Mouse (Mus musculus) T-helper 17 cell (primary cell): ENCODE data around the gene Lsg1.

Source experiments
- in situ Hi-C, 2 experiments: fragments of 300-600 bp; cut with MboI, MseI; formaldehyde crosslinking; loops; 1 replicate in 1 of 2; 2 replicates in 1 of 2; pipeline ENCODE4 v1.15.1; 2025; ENCODE audit warnings: high pct_unique_total_duplicates in 2 of 2

The Lsg1 gene

DNA sequence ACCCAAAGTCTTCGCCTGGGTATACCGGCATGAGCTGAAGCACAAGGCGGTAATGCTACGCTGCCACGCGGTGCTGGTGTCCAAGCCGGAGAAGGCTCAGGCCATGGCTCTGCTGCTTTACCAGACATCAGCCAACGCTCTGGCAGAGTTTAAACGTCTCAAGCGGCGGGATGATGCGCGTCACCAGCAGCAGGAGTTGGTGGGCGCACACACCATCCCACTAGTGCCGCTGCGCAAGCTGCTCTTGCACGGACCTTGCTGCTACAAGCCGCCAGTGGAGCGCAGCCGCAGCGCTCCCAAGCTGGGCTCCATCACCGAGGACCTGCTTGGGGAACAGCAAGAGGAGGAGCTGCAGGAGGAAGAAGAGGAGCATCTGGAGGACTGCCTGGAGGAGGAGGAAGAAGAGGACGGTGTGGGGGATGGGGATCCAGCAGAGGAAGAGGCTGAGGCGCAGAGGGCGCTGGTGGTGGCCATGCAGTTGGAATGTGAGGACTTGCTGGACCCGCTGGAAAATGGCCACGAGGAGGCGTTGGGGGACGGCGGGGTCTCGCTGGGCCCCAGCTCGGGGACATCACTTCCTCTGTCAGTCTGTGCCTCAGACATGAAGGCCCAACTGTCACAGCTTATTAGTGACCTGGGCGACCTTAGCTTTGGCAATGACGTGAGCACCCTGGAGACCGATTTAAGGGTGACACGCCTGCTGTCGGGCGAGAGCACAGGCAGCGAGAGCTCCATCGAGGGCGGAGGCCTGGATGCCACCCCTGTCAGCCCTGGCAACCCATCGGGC, 13.8 kb upstream of the Lsg1 start:
- in situ Hi-C loops: loop anchor here (5.0 kb wide), 3 partner anchors 51 to 751 kb away; no protein-coding TSS in a partner anchor

DNA sequence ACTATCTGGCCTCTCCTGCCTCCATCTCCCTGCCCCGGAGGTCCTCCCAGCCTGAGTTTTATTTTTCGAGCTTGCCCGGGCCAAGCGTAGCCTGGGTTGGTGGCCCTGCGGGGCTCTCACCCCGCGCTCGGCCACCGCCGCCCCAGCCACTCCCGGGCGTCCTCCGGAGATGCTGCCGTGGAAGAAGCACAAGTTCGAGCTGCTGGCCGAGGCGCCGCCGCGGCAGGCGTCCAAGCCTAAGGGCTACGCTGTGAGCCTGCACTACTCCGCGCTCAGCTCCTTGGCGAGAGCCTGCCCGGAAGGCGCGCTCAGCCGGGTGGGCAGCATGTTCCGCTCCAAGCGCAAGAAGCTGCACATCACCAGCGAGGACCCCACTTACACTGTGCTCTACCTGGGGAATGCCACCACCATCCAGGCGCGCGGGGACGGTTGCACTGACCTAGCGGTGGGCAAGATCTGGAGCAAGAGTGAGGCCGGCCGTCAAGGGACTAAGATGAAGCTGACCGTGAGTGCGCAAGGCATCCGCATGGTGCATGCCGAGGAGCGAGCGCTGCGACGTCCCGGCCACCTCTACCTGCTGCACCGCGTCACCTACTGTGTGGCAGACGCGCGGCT, 13.1 kb upstream of the Lsg1 start:
- in situ Hi-C loops: loop anchor here (5.0 kb wide), 3 partner anchors 52 to 752 kb away; no protein-coding TSS in a partner anchor

DNA sequence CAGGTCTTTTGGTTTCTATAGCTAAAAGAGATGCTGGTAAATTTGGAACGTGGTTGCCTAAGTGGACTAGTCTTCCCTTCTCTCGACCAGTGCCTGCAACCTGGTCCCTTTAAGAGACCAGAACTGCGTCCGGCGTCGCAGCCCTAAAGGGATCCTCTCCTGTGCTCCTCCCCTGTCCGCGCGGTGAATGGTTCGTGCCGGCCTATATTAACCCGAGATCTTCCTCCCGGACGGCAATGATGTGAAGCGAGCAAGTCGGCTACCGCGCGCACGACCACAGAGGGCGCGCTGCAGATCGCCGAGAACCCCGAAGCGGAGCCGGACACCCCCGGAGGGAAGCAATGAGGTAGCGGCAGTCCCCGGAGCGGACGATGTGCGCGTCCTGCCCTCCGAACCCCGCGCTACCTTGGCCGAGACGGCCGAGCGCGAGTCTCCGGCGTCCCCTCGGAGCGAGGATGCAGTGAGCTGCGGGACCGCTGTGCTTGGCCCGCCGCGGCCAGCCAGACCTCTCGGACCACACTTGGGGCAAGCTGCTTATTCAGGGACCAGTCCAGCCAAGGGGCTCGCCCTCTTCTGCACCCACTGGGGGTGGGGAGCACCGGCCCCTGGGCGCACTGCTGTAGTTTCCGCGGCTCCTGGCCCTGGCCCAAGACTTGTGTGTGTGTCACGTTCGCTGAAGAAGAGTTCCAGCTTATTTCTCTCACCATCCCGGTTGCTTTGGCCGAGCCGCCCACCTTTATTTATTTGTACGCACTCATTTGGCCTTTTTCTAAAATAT, 12.3 kb upstream of the Lsg1 start, which contains the start of gene Fam43a:
Fam43a (plus strand) TSS at position 233 of the 778 bp plus-strand sequence.
- in situ Hi-C loops: loop anchor here (5.0 to 10.0 kb wide), 6 partner anchors 53 to 753 kb away; no protein-coding TSS in a partner anchor

DNA sequence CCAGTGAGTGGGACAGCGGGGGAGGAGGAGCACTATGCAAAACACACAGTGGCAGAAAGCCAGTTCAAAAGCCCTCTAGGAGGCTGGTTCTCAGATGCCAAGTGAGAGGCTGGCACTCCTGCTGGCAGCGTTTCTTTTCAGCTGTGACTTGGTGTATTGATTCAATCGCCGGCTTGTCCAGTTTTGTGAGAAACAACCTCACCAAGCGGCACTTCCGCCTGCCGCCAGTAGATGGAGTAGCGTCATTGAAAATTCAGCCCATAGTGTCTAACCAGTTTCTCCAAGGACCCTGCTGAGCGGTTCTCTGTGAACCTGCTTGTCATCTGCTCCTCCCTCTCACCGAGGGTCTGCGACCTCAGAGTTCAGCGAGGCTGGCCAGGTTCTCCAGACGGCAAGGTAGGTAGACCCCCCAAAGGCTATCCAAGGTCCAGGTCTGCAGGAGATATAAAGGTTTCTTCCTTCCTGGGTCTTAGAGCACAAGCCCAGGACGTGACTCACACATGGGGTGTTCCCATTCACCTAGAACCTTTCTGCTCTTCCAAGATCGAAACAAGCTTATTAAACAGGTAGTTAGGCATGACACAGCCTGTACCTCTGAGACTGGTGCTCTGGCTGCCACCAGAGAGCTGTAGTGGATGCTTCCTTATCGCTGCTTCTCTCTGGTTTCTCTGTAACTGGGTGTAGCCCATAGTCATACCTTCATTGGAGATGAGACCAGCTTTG, 9.7 kb upstream of the Lsg1 start:
- in situ Hi-C loops: loop anchor here in 1 of 2 experiments (5.0 to 10.0 kb wide), 3 partner anchors 75 to 390 kb away; no protein-coding TSS in a partner anchor

DNA sequence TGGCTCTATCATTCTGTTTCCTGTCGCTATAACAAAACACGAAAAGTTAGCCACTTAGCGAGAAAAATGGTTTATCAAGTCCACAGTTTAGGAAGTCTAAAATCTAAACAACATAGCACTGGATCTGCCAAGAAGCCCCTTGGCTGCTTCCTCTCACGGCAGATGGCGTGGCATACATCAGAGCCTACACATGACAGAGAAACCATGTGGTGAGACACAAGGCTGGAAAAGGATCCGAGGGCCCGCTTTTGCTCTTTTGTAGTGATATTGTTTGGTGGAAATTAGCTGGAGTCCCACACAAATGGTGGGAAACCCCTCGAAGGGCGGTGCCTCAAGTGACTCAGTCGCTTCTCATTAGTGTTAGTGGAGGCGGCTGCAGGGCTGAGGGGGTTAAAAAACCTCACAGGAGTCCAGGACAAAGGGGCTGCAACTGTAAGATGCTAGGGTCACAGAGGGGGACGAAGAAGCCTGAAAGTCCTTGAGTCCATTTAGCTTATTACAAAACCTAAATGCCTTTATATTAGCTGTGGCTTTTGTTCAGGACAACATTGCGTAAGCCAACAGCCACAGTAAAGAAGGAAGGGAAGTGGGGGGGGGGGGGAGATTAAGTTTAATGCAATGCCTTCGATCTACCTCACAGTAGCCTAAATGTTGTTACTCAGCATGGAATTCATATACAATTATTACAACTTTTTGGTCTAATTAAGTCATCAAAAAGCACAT, 8.6 kb upstream of the Lsg1 start:
- in situ Hi-C loops: loop anchor here in 1 of 2 experiments (5.0 to 10.0 kb wide), 3 partner anchors 76 to 391 kb away; no protein-coding TSS in a partner anchor

DNA sequence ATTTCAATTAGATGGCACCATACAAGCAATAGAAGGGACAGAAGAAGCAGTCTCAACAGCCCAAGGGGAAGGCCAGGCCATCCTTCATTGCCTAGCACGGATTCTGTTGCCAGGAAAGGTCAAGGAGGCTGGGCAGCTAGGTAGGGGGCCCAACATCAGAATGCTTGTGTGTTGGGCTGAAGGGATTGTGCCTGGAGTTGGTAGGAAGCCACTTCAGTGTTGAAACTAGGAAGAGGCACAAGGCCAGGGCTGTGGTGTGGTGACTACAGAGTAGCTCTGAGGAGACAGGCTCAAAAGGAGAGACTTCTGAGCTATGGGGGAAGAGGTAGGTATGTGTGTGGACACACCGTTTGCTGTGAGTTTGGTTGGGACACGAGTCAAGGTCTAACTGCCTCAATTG, 8.0 kb upstream of the Lsg1 start:
- in situ Hi-C loops: loop anchor here in 1 of 2 experiments (5.0 to 10.0 kb wide), 3 partner anchors 77 to 392 kb away; no protein-coding TSS in a partner anchor

DNA sequence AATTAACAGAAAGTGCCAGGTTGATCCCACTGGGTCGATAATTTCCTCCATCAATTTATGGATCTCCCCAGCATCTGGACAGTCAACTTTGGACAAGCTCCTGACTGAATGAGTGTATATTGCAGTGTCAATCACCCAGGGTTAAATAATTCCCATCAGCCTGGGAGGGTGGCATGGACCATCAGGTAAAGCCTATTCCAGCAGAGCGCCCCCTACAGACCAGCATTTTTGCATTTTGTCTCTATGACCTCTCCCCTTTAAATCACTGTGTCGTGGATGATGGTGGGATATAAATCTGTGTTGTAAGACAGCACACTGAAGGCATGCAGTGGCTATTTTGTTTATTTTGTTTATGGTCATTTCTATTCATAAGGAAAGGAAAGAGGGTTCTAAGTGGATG, 4.6 kb upstream of the Lsg1 start:
- in situ Hi-C loops: loop anchor here (5.0 to 10.0 kb wide), 3 partner anchors 283 to 480 kb away; no protein-coding TSS in a partner anchor

DNA sequence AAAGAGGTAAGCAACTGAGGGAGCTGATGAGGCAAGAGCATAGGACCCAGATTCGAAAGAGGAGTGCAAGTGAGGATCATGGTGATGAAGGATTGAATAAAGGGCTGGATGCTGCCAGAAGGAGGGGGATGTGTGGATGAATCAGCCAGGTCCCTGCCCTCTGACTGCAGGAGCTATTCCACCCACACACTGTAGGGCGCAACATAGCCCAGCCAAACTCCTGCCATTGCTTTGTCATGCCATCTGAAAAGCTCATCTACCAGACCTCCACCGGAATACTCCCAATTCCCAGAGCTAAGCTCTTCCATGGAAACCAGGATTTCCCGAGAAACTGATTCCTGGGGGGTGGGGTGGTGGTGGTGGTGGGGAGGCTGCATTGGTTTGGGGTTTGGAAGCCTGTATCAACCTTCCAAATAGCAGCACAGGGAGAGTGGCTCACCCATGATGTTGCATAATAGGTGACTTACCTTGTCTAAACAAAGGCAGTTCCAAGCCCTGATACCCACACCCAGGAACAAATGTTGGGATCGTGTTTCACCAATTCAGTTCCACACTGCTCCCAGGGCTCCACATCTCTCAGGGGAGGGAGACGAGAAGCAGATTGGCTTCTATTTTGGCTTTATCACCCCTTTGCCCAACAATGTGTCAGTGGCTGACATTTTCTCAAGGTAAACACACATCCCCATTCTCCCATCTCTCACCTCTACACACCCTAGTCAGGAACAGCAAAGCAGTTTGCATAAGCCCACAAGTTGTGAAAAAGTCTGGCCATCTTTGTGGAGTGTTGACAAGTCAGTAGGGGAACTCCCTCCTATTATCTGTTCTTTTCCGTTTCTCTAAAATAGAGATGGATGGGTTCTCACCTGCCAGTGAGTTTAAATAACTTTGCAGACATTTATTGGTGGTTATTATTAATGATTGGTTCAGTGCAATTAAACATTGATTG, 3.1 kb upstream of the Lsg1 start:
- in situ Hi-C loops: loop anchor here (5.0 to 10.0 kb wide), 3 partner anchors 284 to 482 kb away; no protein-coding TSS in a partner anchor

DNA sequence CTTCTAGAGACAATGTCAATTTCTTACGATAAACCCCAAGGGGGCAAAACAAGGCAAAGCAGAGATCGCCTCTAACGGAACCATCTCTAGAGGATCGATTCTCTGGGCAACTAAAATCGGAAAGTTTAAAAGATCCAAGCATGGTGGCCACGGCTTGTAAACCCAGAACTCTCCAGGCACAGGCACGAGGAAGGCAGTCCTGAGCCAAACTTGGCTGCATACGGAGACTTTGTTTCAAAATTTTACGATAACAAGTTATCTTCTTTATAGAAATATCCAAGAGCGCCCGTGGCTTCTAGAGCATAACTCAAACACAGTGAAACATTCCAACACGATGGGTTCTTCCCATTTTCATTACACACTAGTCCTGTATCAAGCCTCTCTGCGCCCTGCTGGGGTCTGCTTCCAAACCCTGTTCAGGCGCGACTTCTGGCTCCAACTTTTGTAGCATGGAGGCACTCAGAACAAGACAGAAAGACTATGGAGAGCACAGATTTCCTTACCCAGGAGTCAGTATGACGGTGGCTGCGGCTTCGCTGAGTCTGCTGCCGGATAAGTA, 378 bp downstream of the Lsg1 start:
- in situ Hi-C loops: loop anchor here in 1 of 2 experiments (10.0 kb wide), 1 partner anchor 838 kb away; the partner anchor contains the start of gene Bdh1

DNA sequence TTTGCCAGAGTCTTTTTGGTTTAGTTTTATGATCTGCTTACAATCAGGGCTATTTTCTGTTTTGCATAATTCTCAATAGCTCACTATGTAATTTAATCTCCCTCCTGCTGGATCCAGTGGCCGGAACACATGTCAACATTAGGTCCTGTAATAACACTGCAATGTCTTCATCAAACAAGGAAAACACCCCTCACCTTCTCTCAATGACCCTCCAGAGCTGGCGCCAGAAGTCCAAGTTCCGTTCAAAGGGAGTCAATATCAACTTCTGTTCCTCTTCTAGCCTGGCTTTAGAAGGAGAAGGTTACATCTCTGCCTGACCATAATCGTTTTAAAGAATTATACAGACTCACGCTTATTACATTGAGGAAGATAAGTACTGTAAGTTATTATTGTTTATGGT, 6.6 kb downstream of the Lsg1 start:
- in situ Hi-C loops: loop anchor here in 1 of 2 experiments (10.0 kb wide), 1 partner anchor 844 kb away; the partner anchor contains the start of gene Bdh1

DNA sequence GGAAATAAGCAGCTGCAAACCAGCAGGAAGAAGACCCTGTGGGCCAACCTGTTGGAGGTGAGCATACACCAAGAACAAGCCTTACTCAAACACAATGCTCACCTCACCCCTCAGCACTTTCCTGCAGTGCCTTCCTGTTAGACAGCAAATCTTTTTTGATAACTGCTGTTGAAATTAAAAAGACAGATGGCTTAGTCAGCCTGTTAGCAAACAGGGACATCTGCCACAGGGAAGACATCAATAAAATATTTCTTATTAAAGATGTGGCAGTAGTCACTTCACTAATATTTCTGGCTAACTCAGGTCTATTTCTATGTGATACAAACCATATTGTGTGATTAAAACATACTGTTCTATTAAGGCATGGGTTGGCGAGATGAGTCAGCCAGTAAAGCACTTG, 11.0 kb downstream of the Lsg1 start:
- in situ Hi-C loops: no loop called here

DNA sequence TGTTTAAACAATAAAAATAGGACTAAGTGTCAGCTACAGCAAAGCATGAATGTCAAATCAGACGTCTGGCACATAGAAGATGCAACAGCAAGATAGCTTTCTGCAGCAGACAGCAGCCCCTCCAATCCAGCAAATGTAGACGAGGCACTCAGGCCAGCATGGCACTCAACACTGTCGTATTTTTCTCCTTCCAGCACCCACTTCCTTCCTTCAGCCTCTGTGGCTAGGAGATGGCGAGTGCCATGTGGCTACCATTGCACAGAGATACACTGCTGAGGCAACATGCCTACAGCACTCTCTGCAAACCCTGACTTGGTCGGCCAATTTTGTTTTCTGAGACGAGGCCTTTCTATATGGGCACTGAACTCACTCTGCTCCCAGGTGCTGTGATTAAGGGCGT, 11.6 kb downstream of the Lsg1 start:
- in situ Hi-C loops: no loop called here

DNA sequence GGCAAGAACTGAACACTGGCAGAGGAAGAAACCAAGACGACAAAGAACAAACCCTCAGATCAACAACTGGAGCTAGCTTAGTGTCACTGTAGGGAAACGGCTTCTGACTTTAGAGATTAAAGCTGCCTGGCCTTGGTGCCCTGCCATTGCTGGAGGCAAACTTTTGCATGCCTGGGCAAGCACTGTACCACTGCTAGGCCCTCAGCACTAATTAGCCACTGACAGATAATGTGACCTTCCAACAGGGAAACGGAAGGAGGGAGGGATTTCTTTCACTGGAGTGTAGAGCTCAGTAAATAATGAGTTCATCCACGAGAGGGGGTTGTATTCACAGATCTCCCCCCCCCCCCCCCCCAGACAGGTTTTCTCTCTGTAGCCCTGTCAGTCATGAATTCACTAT, 15.2 kb downstream of the Lsg1 start:
- in situ Hi-C loops: no loop called here

DNA sequence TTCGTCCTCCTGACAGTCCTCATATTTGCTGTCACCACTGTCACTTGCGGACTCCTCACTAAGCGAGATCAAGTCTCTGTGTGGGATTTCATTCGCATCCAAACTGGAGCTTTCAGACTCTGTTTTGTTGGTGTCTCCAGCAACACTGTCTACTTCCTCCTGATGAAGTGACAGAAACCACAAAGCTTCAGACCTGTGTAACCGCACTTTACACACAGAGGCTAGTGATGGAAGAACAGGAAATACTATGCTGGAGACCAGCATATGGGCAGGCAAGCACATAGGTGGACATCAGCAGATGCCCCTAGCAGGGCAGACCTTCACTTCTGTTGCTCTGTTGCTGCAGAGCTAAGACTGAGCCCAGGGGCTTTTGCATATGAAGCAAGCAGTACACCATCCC, 16.0 kb downstream of the Lsg1 start:
- in situ Hi-C loops: no loop called here

DNA sequence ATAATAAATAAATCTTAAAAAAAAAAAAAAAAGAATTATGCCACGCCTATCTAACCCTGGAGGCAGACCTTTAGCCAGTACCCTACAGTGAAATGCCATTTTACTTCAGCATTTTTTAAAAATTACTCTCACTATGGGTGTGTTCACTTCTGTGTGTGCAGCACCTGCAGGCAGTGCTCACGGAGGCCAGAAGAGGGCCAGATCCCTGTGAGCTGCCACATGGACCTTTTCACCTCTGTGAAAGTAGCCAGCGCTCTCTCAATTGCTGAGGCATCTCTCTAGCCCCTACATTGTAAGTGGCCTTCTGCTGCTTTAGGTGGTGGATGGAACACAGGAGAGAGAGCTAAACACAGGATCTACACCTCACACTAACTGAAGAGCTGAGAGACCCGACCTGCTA, 17.2 kb downstream of the Lsg1 start:
- in situ Hi-C loops: no loop called here

DNA sequence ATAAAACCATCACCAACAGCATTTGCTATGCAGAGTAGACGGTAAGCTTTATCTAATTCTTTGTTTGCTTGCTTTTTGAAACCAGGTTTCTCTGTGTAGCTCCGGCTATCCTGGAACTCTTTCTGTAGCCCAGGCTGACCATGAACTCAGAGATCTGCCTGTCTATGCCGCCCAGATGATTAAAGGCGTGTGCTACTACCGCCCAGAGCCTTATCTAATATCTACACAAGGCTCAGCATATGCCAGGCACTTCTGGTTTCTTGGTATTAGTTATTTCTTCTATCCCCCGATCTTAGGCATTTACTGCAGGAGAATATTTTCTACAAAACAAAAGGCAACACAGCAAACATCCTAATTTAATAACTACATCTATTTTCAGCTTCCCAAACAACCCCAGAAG, 21.8 kb downstream of the Lsg1 start:
- in situ Hi-C loops: no loop called here

DNA sequence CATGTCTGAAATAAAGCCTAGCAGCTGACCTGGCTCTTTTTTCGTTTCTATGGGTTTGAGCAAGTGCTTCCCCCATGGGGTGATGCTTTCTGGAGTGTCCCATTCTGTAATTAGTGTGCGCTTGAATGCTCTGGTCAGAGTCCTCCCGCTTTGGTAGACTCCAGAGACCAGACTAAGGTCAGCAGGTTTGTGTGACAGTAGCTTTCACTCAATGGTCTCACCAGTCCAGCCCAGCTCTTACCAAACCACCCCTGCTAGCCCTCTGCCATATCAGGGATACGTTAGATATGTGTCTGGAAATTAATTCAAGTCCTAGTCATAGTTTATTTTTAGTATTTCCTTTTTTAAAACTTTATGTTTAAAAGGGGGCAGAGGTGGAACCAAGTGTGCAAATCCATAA, 26.8 kb downstream of the Lsg1 start:
- in situ Hi-C loops: no loop called here

DNA sequence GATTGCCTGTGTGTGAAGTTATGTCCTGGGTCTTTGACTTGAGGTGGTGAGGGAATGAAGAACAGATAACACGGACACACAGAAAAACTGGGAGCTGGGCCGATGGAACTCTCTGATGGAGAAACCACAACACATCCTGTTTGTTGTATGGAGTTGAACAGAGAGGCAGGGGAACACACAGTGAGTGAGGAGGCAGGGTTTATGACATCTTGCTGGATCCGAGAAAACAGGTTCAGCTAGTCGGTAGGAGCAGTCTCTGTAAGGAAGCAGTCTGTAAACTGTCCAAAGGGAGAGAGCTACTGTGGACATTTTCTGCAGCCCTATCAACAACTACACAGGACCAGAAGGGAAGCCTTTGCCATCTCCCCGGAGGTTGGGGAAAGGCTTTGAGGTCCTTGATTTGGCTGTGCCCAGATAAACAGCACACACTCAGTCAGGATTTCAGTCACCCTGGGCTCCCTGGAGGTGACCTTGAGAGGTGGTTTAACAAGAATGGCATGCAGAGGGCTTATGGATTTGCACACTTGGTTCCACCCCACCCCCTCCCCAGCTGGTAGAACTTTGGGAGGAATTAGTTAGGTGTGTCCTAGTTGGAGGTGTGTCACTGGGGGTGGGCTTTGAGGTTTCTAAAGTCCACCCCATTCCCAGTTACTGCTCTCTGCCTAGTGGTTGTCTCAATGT, 27.9 kb downstream of the Lsg1 start:
- in situ Hi-C loops: loop anchor here in 1 of 2 experiments (10.0 kb wide), 1 partner anchor 795 kb away; no protein-coding TSS in a partner anchor
